Mouse (Mus musculus) stomach, embryonic 15.5 days (tissue): ENCODE results near the gene Gja5. TPM values are rescaled to one million over a fixed set of nuclear protein-coding genes. Genes with fewer than 3 reads are reported as not detected.
A peak's percentile ranks its signal among the peaks of the same experiment; 100 is the strongest.

Experiments
- ATAC-seq: fragments of 200-750 bp; cut with Nextera tagmentation; 2 replicates; pipeline ENCODE4 v1.8.0; 2017; ENCODE audit warnings: low read depth, moderate number of reproducible peaks, moderate TSS enrichment; ENCODE audit not compliant: insufficient read depth, low FRiP score
- H3K27ac ChIP-seq: fragments of 300-500 bp; sonication (generic); 2 replicates; pipeline ENCODE4 v1.5.1; 2015; ENCODE audit warnings: mild to moderate bottlenecking, inconsistent platforms
- H3K27me3 ChIP-seq: fragments of 300-500 bp; sonication (generic); replicated peaks from 2 replicates; pipeline ENCODE4 v1.6.1; 2015; ENCODE audit warnings: inconsistent platforms
- H3K36me3 ChIP-seq: fragments of 300-500 bp; sonication (generic); 2 replicates; pipeline ENCODE4 v1.6.1; 2015; ENCODE audit warnings: inconsistent platforms
- H3K4me1 ChIP-seq: fragments of 300-500 bp; sonication (generic); 2 replicates; pipeline ENCODE4 v1.6.1; 2015; ENCODE audit warnings: inconsistent platforms
- H3K4me2 ChIP-seq: fragments of 300-500 bp; sonication (generic); 2 replicates; pipeline ENCODE4 v1.6.1; 2015; ENCODE audit warnings: mild to moderate bottlenecking, inconsistent platforms
- H3K4me3 ChIP-seq: fragments of 300-500 bp; sonication (generic); replicated peaks from 2 replicates; pipeline ENCODE4 v1.5.1; 2015; ENCODE audit warnings: inconsistent platforms
- H3K9ac ChIP-seq: fragments of 300-500 bp; sonication (generic); 2 replicates; pipeline ENCODE4 v1.6.1; 2015; ENCODE audit warnings: inconsistent platforms
- H3K9me3 ChIP-seq: fragments of 300-500 bp; sonication (generic); 2 replicates; pipeline ENCODE4 v1.6.1; 2016; ENCODE audit warnings: inconsistent platforms
- WGBS: fragments of 180-500 bp; shearing (Covaris S2); methylation state at CpG from one replicate; pipeline ENCODE4 v1.1.7; 2015; 5-methylcytosine and 5-hydroxymethylcytosine counted together
- polyA plus RNA-seq: library from polyadenylated mRNA; unstranded; fragments of >200 nt; fragmentation: Nextera tagmentation; extraction: Ambion mirVana; gene quantifications from 2 replicates; pipeline ENCODE4 v1.2.1, GENCODE M21; 2015

Gene Gja5
- polyA plus RNA-seq = 13.1 and 14.3 TPM in 2 replicates

DNA sequence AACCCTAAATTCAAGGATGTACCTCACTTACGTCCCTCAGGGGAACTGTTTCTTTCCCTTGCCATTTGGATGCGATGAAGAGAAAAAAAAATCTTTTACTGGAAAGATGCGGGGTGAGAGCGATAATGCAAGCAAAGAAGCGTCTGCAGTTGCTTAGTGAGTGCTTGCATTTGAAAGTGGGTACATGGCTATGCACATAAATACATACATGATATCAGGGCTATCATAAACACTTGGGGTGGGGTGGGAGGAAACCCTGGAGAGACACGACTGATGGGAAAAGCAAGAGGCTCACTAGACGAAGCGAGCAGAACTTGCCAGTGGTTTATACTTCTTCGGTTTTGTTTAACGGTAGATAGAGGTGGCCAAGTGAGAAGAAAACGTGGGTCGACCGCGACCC, at the start of gene Gja5:
TSS of gene Gja5 (plus strand) at position 301 of the 400 bp plus-strand sequence.
- H3K27me3 ChIP-seq = 0 out of 2 replicates have a peak, but pooled peaks cover 6% of the 10 kb centered on the region
- H3K4me2 ChIP-seq = peak within 1 kb of the TSS; percentile 90
- H3K36me3 ChIP-seq = no peaks in the 10 kb centered on the region
- H3K4me1 ChIP-seq = no peaks in the 10 kb centered on the region
- WGBS = 12% methylated on average over 14 of the region's 14 CpGs
- H3K4me3 ChIP-seq = peak within 1 kb of the TSS; percentile 87
- no peaks in the 10 kb centered on the region for H3K9me3 ChIP-seq
- ATAC-seq = no peak
- H3K9ac ChIP-seq = peak within 1 kb of the TSS; percentile 82
- no peak within 1 kb of the TSS; the same call in 1 of the 2 replicates for H3K27ac ChIP-seq

DNA sequence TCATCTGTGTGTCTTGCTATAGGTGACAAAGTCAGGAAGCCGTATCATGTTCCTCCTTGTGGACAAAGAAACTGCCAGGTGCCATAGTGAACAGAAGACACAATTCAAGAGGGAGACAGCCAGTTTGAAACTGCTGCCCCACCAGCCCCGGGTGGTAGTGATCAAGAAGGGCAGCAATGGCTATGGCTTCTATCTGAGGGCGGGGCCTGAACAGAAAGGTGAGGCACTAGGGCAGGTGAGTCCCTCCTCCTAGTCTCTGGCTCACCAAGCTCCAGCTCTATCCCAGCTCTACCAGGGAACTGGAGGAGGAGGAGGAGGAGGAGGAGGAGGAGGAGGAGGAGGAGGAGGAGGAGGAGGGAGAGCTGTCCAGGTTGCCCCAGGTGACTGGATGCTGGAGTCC, 48.7 kb upstream of the Gja5 start:
- Histone ChIP-seq H3K27ac (no peak overlapping the region), H3K4me3 (no peak overlapping the region), H3K9ac (no peak overlapping the region), H3K9me3 (no peaks in the 10 kb centered on the region), H3K36me3 (no peaks in the 10 kb centered on the region), H3K4me2 (no peak overlapping the region), H3K4me1 (no peaks in the 10 kb centered on the region), H3K27me3 (no peaks in the 10 kb centered on the region)
- no peak for ATAC-seq
- WGBS = 71% methylated on average over 3 of the region's 3 CpGs

DNA sequence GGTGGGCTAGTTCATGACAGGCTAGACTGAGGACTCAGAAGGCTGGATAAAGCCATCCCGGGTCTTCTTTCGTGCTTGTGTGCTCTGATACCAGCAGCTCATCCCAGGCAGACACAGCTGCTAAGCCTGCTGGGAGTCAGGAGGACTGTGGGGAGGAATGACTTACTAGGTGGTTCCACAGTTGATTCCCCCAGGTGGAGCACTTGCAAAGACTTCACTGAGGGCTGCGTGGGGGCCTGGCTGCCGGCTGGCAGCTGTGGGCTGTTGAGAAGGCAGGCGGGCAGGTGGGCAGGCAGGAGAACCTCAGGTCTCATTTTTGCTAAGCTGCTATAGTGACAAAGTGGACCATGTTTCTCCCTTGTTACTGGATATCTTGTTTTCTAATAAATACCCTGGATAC, 44.0 kb upstream of the Gja5 start:
- no peaks in the 10 kb centered on the region for H3K9me3 ChIP-seq
- H3K36me3 ChIP-seq = no peaks in the 10 kb centered on the region
- no peak overlapping the region for H3K4me2 ChIP-seq
- ATAC-seq = no peak
- H3K4me3 ChIP-seq = no peak overlapping the region
- no peak overlapping the region for H3K27ac ChIP-seq
- H3K9ac ChIP-seq = no peak overlapping the region
- H3K4me1 ChIP-seq = no peaks in the 10 kb centered on the region
- H3K27me3 ChIP-seq = no peaks in the 10 kb centered on the region
- 91% methylated on average over 5 of the region's 5 CpGs for WGBS

DNA sequence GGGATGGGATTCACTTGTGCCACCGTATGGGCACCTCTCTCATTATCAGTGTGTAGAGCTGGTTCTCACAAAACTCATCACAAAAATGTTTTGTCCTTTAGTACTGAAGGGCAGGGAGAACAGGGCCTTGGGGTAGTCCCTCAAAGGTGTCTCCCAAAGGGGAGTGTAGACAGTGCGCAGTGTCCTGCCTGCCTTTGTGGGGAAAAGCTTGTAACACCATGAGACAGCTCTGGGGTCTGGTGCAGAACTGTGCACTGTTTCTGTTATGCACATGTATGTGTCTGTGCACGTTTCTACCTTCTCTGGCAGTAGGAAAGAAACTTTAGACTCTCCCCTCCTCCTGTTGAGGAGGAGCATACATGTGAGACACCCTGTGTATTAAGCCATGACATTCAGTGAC, 36.6 kb upstream of the Gja5 start:
- Histone ChIP-seq H3K27ac (no peak overlapping the region), H3K4me1 (no peaks in the 10 kb centered on the region), H3K4me3 (no peak overlapping the region), H3K9me3 (no peaks in the 10 kb centered on the region), H3K36me3 (peaks cover 21% of the 10 kb centered on the region; the same call in 1 of the 2 replicates), H3K9ac (no peak overlapping the region), H3K4me2 (no peak overlapping the region), H3K27me3 (no peaks in the 10 kb centered on the region)
- no peak for ATAC-seq
- 91% methylated on average over 3 of the region's 3 CpGs for WGBS

DNA sequence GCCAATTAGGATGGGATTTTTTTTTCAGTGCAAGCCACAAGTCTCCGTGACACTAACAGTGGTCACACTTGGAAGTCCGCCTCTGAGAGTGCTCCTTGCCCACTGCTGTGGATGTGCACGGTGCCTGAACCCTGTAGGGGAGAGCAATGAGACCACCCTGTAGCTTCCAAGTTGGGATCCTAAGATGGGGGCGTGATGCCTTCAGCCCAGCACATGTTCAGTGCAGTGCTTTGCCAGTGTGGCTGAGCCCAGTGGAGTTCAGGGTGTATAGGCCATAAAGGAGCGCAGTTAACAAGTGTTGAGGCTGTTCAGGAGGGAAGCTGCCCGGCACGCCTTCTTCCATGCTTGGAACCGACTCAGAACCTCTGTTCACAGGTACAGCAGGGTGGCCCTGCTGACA, 35.9 kb upstream of the Gja5 start:
- Histone ChIP-seq H3K4me3 (no peak overlapping the region), H3K4me1 (no peaks in the 10 kb centered on the region), H3K9ac (no peak overlapping the region), H3K9me3 (no peaks in the 10 kb centered on the region), H3K36me3 (peaks cover 24% of the 10 kb centered on the region), H3K4me2 (no peak overlapping the region), H3K27ac (no peak overlapping the region), H3K27me3 (no peaks in the 10 kb centered on the region)
- WGBS = 88% methylated on average over 8 of the region's 8 CpGs
- no peak for ATAC-seq

DNA sequence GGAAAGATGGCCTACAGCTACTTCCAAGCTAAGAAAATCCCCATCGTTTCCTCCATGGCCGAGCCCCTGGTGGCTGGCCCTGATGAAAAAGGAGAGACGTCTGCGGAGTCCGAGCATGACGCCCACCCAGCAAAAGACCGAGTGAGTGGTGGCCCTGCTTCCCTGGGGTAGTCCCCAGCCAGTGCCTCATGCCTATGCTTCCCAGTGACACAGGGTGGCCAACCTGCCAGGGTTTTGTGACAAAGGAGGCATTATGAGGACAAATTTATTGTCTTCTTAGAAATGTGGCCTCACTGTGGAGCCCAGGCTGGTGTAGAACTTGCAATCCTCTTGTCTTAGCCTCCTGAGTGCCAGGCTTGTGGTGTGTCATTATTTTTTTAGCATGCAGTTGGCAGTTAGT, 35.4 kb upstream of the Gja5 start:
- no peak for ATAC-seq
- Histone ChIP-seq H3K9me3 (no peaks in the 10 kb centered on the region), H3K4me3 (no peak overlapping the region), H3K27me3 (no peaks in the 10 kb centered on the region), H3K4me1 (no peaks in the 10 kb centered on the region), H3K36me3 (peaks cover 29% of the 10 kb centered on the region), H3K9ac (no peak overlapping the region), H3K4me2 (no peak overlapping the region), H3K27ac (no peak overlapping the region)
- 94% methylated on average over 7 of the region's 7 CpGs for WGBS

DNA sequence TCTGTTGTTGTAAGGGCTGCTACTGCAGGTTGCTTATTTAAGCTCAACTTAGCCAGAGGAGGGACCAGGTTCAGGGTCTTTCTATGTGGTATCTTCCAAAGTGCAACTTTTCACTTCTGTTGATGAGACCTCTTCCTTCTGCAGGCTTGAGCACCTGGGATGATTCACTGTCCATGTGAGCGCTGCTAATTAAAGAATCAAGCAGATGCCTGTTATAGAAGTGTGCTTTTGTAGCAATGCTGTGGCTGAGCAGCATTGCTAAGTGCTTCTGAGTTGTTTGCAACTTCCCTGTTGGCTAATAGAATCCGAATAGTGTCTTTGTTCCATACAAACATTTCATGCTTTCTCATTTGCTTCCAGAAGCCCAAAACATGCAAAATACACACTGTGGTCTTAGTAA, 34.2 kb upstream of the Gja5 start:
- Histone ChIP-seq H3K9me3 (no peaks in the 10 kb centered on the region), H3K36me3 (peaks cover 31% of the 10 kb centered on the region), H3K4me2 (no peak overlapping the region), H3K27ac (no peak overlapping the region), H3K27me3 (no peaks in the 10 kb centered on the region), H3K9ac (no peak overlapping the region), H3K4me3 (no peak overlapping the region), H3K4me1 (no peaks in the 10 kb centered on the region)
- WGBS = 89% methylated on average over 2 of the region's 2 CpGs
- no peak for ATAC-seq

DNA sequence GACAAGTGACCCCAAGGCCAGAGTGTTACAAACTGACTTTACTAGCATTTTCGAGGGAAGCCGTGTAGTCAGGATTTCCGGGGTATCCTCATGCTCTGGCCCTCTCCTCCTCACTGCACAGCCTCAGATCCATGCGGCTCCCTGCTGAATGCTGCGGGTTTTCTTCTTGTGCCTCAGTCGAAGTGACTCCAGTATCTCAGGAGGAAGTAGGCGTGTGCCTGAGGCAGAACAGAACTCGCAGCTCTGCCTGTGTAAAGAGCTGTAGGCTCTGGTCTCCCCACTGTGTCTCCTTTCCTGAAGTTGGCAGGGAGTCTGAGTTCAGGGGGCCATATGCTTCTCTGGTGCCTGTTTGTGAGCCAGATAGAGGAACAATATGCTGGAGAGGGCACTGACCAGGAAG, 33.4 kb upstream of the Gja5 start:
- ATAC-seq = no peak

DNA sequence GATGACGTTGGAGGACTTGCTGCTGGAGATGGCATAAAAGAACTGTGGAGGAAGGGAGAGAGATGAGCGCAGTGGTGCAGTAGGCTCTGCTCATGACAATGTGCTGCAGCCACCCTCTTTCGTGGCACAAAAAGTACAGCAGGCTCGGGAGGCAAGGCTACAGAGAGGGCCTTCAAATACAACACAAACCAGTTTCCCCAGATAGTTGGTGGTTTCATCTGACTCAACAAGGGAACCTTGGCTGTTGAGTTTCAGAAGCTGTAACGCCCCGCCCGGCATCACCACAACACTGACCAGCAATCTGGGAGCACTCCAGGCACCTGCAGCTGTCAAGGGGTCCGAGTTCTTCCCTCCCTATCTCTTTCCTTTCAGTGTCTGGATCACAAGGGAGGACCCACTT, 32.0 kb upstream of the Gja5 start:
- Histone ChIP-seq H3K27ac (no peak overlapping the region), H3K9me3 (no peaks in the 10 kb centered on the region), H3K4me2 (no peak overlapping the region), H3K4me3 (no peak overlapping the region), H3K9ac (no peak overlapping the region), H3K27me3 (no peaks in the 10 kb centered on the region), H3K36me3 (peaks cover 31% of the 10 kb centered on the region), H3K4me1 (no peaks in the 10 kb centered on the region)
- no peak for ATAC-seq
- WGBS = 94% methylated on average over 8 of the region's 8 CpGs

More for the DNA sequence above, 33.4 kb upstream of the Gja5 start:
- 89% methylated on average over 8 of the region's 8 CpGs for WGBS
- Histone ChIP-seq H3K27ac (no peak overlapping the region), H3K27me3 (no peaks in the 10 kb centered on the region), H3K9me3 (no peaks in the 10 kb centered on the region), H3K9ac (no peak overlapping the region), H3K4me1 (no peaks in the 10 kb centered on the region), H3K4me2 (no peak overlapping the region), H3K36me3 (peaks cover 31% of the 10 kb centered on the region), H3K4me3 (no peak overlapping the region)

DNA sequence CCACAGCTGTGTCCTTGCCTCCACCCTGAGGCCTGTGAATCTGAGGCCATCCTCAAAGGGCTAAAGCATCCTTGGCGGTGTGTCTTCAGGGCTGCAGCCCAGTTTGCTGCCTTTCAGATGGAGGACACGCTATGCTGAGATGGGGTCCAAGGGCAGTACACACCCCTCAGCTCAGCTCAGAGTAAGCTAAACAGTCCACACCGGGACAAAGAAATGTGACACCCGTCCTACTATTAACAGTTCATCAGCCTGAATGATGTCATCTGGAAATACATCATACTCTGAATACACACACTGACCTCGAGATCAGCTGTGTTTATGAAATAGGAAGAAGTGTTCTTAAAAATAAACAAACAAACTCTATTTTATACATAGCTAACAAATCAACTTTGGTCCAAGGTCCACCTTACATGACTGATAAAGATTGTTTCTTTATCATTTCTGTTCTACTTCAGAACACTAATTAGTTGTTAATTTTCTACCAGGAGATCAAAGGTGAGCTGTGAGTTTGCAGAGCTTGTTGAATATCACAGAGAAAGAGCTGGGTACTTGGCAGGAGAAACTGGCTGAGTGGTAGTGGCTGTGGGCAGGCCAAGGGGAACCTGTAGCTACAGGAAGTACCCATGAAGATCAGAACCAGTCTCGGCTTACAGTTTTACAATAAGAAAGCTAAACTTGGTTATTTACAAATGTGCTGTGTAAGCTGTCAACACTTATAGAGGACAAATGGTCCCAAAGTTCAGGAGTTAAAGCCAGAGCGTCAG, 29.5 kb upstream of the Gja5 start:
- 43% methylated on average over 7 of the region's 7 CpGs for WGBS
- ATAC-seq = 0 out of 2 replicates have a peak, but pooled peaks have one; percentile 35
- no peak overlapping the region for H3K27ac ChIP-seq

DNA sequence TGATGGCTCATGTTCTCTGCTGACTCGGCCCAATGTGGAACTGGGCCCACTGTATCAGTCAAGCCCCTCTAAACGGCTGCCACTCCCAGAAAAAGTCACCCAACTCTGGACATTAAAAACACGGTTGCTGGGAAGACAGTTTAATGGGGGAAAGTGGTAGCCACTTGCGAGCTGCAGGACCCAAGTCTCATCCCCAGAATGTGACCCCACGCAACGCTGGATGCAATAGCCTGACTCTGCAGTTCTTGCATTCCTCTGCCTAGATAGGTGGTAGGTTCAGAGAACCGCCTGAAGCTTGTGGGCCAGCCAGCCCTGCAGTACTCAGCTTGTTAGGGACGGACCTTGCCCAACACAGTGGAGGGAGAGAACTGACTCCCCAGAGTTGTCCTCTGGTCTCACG, 25.0 kb upstream of the Gja5 start:
- Histone ChIP-seq H3K27me3 (no peaks in the 10 kb centered on the region), H3K27ac (no peak overlapping the region), H3K4me1 (no peaks in the 10 kb centered on the region), H3K4me3 (no peak overlapping the region), H3K4me2 (no peak overlapping the region), H3K36me3 (peaks cover 19% of the 10 kb centered on the region), H3K9ac (no peak overlapping the region), H3K9me3 (no peaks in the 10 kb centered on the region)
- ATAC-seq = no peak
- WGBS = 86% methylated on average over 9 of the region's 9 CpGs

More for the DNA sequence above, 29.5 kb upstream of the Gja5 start:
- no peak overlapping the region for H3K4me2 ChIP-seq
- no peaks in the 10 kb centered on the region for H3K27me3 ChIP-seq
- no peak overlapping the region for H3K9ac ChIP-seq
- no peaks in the 10 kb centered on the region for H3K4me1 ChIP-seq
- peaks cover 30% of the 10 kb centered on the region for H3K36me3 ChIP-seq
- H3K9me3 ChIP-seq = no peaks in the 10 kb centered on the region
- no peak overlapping the region for H3K4me3 ChIP-seq

DNA sequence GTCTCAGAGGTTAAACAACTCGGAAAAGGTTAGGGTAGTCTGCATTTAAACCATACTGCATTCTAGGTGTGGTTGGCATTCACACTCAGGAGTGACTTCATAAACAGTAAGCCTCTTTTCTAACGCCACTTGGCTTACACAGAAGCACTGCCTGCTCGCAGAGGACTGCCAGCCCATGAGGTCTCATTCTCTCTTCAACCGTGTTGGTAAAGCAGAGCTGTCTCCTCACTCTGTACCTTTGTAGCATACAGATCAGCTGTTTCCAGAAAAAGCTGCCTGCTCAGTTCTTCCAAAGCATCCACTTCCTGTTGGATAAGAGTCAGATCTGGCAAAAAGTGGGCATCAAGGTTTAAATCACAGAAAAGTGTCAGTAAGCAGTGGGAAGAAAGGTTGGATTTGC, 24.1 kb upstream of the Gja5 start:
- no peak for ATAC-seq

More for the DNA sequence above, 24.1 kb upstream of the Gja5 start:
- H3K27me3 ChIP-seq = no peaks in the 10 kb centered on the region
- no peak overlapping the region for H3K4me2 ChIP-seq
- no peak overlapping the region for H3K4me3 ChIP-seq
- peaks cover 18% of the 10 kb centered on the region for H3K36me3 ChIP-seq
- no peak overlapping the region for H3K9ac ChIP-seq
- no peak overlapping the region for H3K27ac ChIP-seq
- WGBS = 88% methylated on average over 4 of the region's 4 CpGs
- no peaks in the 10 kb centered on the region for H3K9me3 ChIP-seq
- H3K4me1 ChIP-seq = no peaks in the 10 kb centered on the region
